Comparison of ENCODE assay signal across 9 mouse cellular contexts in genomic region chr17:56170636-56171035, GRCm38 (mm10). TPM values are rescaled to one million over a fixed set of nuclear protein-coding genes. Genes with fewer than 3 reads are reported as not detected.
DNase-seq lines count a peak whose midpoint lies in the region; ATAC-seq and TF ChIP-seq lines count a peak whose summit lies in the region.
"Had no signal": no experiment of that assay in that cellular context is flagged by ENCODE, and none has a peak within 500 bp of the region (broad histone marks: within the 10 kb centered on the region; RNA-seq: fewer than 3 reads in every experiment).

No protein-coding gene starts in this region.

- 64% methylated on average over 10 of the region's 10 CpGs for WGBS in heart, embryonic 10.5 days
- 64% methylated on average over 10 of the region's 10 CpGs for WGBS in stomach, embryonic 15.5 days
- WGBS in stomach, postnatal 0 days, result 54% methylated on average over 10 of the region's 10 CpGs
- 66% methylated on average over 10 of the region's 10 CpGs for WGBS in liver, embryonic 12.5 days (ENCODE audit: insufficient replicate concordance)
- 94% methylated on average over 10 of the region's 10 CpGs for WGBS in thymus, adult 2 months

- TF ChIP-seq EP300 in stomach, postnatal 0 days (optimal IDR thresholded peaks at IDR 0.05), result no peak

- no peak overlapping the region for H3K9ac ChIP-seq in stomach, embryonic 15.5 days
- no peak overlapping the region for H3K9ac ChIP-seq in stomach, postnatal 0 days (ENCODE audit: low read length)
- no peak overlapping the region for H3K9ac ChIP-seq in liver, embryonic 12.5 days

- H3K27ac ChIP-seq in heart, embryonic 10.5 days, result peak overlapping the region; percentile 74
- H3K27ac ChIP-seq in stomach, embryonic 15.5 days, result 0 out of 2 replicates have a peak overlapping the region, but pooled peaks have one; percentile 0
- no peak overlapping the region for H3K27ac ChIP-seq in stomach, postnatal 0 days (replicated peaks)
- H3K27ac ChIP-seq in liver, embryonic 12.5 days, result 0 out of 2 replicates have a peak overlapping the region, but pooled peaks have one; percentile 1
- H3K27ac ChIP-seq in thymus, adult 2 months (ENCODE audit: control insufficient read depth, insufficient read depth, low read length), result no peak overlapping the region

- no peak for TF ChIP-seq POLR2A in thymus, adult 2 months (IDR thresholded peaks at IDR 0.05; ENCODE audit: control insufficient read depth, extremely low read depth, insufficient read depth, low read length, poor library complexity)

- no peaks in the 10 kb centered on the region for H3K9me3 ChIP-seq in heart, embryonic 10.5 days
- no peaks in the 10 kb centered on the region for H3K9me3 ChIP-seq in stomach, embryonic 15.5 days
- H3K9me3 ChIP-seq in stomach, postnatal 0 days (ENCODE audit: control insufficient read depth, low read length), result no peaks in the 10 kb centered on the region
- no peaks in the 10 kb centered on the region for H3K9me3 ChIP-seq in liver, embryonic 12.5 days (replicated peaks)

- intact Hi-C loops in left cerebral cortex, postnatal 10 days (cut with DNase I), result no loop called here

- no peak overlapping the region for H3K4me2 ChIP-seq in stomach, embryonic 15.5 days
- H3K4me2 ChIP-seq in stomach, postnatal 0 days (replicated peaks; ENCODE audit: low read depth), result no peak overlapping the region
- no peak overlapping the region for H3K4me2 ChIP-seq in liver, embryonic 12.5 days

- H3K4me1 ChIP-seq in heart, embryonic 10.5 days, result peaks cover 17% of the 10 kb centered on the region
- H3K4me1 ChIP-seq in stomach, embryonic 15.5 days, result no peaks in the 10 kb centered on the region
- H3K4me1 ChIP-seq in stomach, postnatal 0 days (replicated peaks; ENCODE audit: control insufficient read depth, insufficient read depth), result no peaks in the 10 kb centered on the region
- 0 out of 2 replicates have a peak, but pooled peaks cover 6% of the 10 kb centered on the region for H3K4me1 ChIP-seq in liver, embryonic 12.5 days
- H3K4me1 ChIP-seq in thymus, adult 2 months (replicated peaks; ENCODE audit: control insufficient read depth, insufficient read depth, low read length), result peaks cover 5% of the 10 kb centered on the region; the same call in 1 of the 2 replicates

- ATAC-seq in stomach, embryonic 15.5 days (ENCODE audit: insufficient read depth, low FRiP score, low read depth), result no peak
- no peak for ATAC-seq in stomach, postnatal 0 days (ENCODE audit: low FRiP score, low TSS enrichment)
- ATAC-seq in liver, embryonic 12.5 days, result no peak

- no peak for TF ChIP-seq CTCF in stomach, postnatal 0 days (IDR thresholded peaks at IDR 0.05; ENCODE audit: low read depth)
- no peak for TF ChIP-seq CTCF in thymus, adult 2 months (IDR thresholded peaks at IDR 0.05; ENCODE audit: borderline replicate concordance, control insufficient read depth, extremely low read depth, insufficient read depth, low read length, poor library complexity)

- no peaks in the 10 kb centered on the region for H3K27me3 ChIP-seq in heart, embryonic 10.5 days (ENCODE audit: insufficient read depth, poor library complexity, severe bottlenecking)
- H3K27me3 ChIP-seq in stomach, embryonic 15.5 days (replicated peaks), result no peaks in the 10 kb centered on the region
- H3K27me3 ChIP-seq in stomach, postnatal 0 days (ENCODE audit: control insufficient read depth, insufficient read depth, low read length), result no peaks in the 10 kb centered on the region
- H3K27me3 ChIP-seq in liver, embryonic 12.5 days (replicated peaks), result no peaks in the 10 kb centered on the region
- no peaks in the 10 kb centered on the region for H3K27me3 ChIP-seq in thymus, adult 2 months (ENCODE audit: control insufficient read depth, insufficient read depth, low read length)

- H3K36me3 ChIP-seq in heart, embryonic 10.5 days, result peaks cover 19% of the 10 kb centered on the region
- H3K36me3 ChIP-seq in stomach, embryonic 15.5 days, result peaks cover 3% of the 10 kb centered on the region; the same call in 1 of the 2 replicates
- no peaks in the 10 kb centered on the region for H3K36me3 ChIP-seq in stomach, postnatal 0 days (ENCODE audit: control insufficient read depth, insufficient read depth, low read length)
- H3K36me3 ChIP-seq in liver, embryonic 12.5 days, result peaks cover 4% of the 10 kb centered on the region; the same call in 1 of the 2 replicates
- H3K36me3 ChIP-seq in thymus, adult 2 months (ENCODE audit: control insufficient read depth, insufficient read depth, low read length), result peaks cover 4% of the 10 kb centered on the region; the same call in 1 of the 2 replicates

- H3K4me3 ChIP-seq in heart, embryonic 10.5 days, result no peak overlapping the region
- H3K4me3 ChIP-seq in stomach, embryonic 15.5 days (replicated peaks), result no peak overlapping the region
- H3K4me3 ChIP-seq in stomach, postnatal 0 days (ENCODE audit: low read depth, low read length), result no peak overlapping the region
- no peak overlapping the region for H3K4me3 ChIP-seq in liver, embryonic 12.5 days
- H3K4me3 ChIP-seq in thymus, adult 2 months (ENCODE audit: control insufficient read depth, insufficient read depth, low read length), result no peak overlapping the region

- DNase-seq in heart, embryonic 10.5 days (ENCODE audit: low spot score), result no peak
- DNase-seq in heart, adult 18-20 months, result no peak
- DNase-seq in stomach, postnatal 0 days (ENCODE audit: low spot score), result no peak
- no peak for DNase-seq in thymus, adult 2 months
- no peak for DNase-seq in left cerebral cortex, postnatal 10 days (ENCODE audit: extremely low spot score in 1 of 2, low spot score in 2 of 2)
- DNase-seq in thymus, postnatal 36 days, result no peak

RNA-seq across cellular contexts. Expression of gene Tnfaip8l1, which starts 8.4 kb away (rescaled TPM):
- 5.5 and 6.0 TPM in 2 replicates for polyA plus RNA-seq in heart, embryonic 10.5 days (2016; fragmentation: Nextera tagmentation; extraction: Ambion mirVana)
- 1 to 10 TPM; 1.3 to 1.5 TPM for total RNA-seq in heart, adult 18-20 months (2021)
- 13.2 and 14.8 TPM in 2 replicates for polyA plus RNA-seq in stomach, embryonic 15.5 days (2015; fragmentation: Nextera tagmentation; extraction: Ambion mirVana)
- 4.4 and 5.2 TPM in 2 replicates for polyA plus RNA-seq in stomach, postnatal 0 days (2015; fragmentation: Nextera tagmentation; extraction: Ambion mirVana)
- polyA plus RNA-seq in liver, embryonic 12.5 days (2016; fragmentation: Nextera tagmentation; extraction: Ambion mirVana), result 3.7 TPM in 2 replicates
- 21.6 and 26.8 TPM in 2 replicates for polyA plus RNA-seq in thymus, adult 2 months (2012; rRNA removed)
- total RNA-seq in left cerebral cortex, postnatal 10 days (2021), result 10 to 100 TPM in 1 of 2 experiments, 1 to 10 TPM in 1; 9.3 to 11.1 TPM

RNA-seq across cellular contexts. Expression of gene Mydgf, which starts 13.1 kb away (rescaled TPM):
- polyA plus RNA-seq in heart, embryonic 10.5 days (2016; fragmentation: Nextera tagmentation; extraction: Ambion mirVana), result 94.2 and 106 TPM in 2 replicates
- total RNA-seq in heart, adult 18-20 months (2021), result 10 to 100 TPM; 25.4 to 26.1 TPM
- polyA plus RNA-seq in stomach, embryonic 15.5 days (2015; fragmentation: Nextera tagmentation; extraction: Ambion mirVana), result 112 and 113 TPM in 2 replicates
- polyA plus RNA-seq in stomach, postnatal 0 days (2015; fragmentation: Nextera tagmentation; extraction: Ambion mirVana), result 77.0 and 83.0 TPM in 2 replicates
- polyA plus RNA-seq in liver, embryonic 12.5 days (2016; fragmentation: Nextera tagmentation; extraction: Ambion mirVana), result 66.2 and 71.0 TPM in 2 replicates
- polyA plus RNA-seq in thymus, adult 2 months (2012; rRNA removed), result 57.4 and 62.3 TPM in 2 replicates
- total RNA-seq in left cerebral cortex, postnatal 10 days (2021), result 10 to 100 TPM; 49.4 to 51.4 TPM

RNA-seq across cellular contexts. Expression of gene Sema6b, which starts 30.5 kb away (rescaled TPM):
- 0.36 and 1.0 TPM in 2 replicates for polyA plus RNA-seq in heart, embryonic 10.5 days (2016; fragmentation: Nextera tagmentation; extraction: Ambion mirVana)
- 10 to 100 TPM; 12.5 to 13.5 TPM for total RNA-seq in heart, adult 18-20 months (2021)
- polyA plus RNA-seq in stomach, embryonic 15.5 days (2015; fragmentation: Nextera tagmentation; extraction: Ambion mirVana), result 1.3 and 1.4 TPM in 2 replicates
- 0.31 and 0.39 TPM in 2 replicates for polyA plus RNA-seq in stomach, postnatal 0 days (2015; fragmentation: Nextera tagmentation; extraction: Ambion mirVana)
- polyA plus RNA-seq in liver, embryonic 12.5 days (2016; fragmentation: Nextera tagmentation; extraction: Ambion mirVana), result 1.5 and 1.7 TPM in 2 replicates
- polyA plus RNA-seq in thymus, adult 2 months (2012; rRNA removed), result 3.8 and 4.9 TPM in 2 replicates
- 100 to 1,000 TPM; 119 to 123 TPM for total RNA-seq in left cerebral cortex, postnatal 10 days (2021)

RNA-seq across cellular contexts. Expression of gene Dpp9, which starts 48.1 kb away (rescaled TPM):
- 31.0 and 34.3 TPM in 2 replicates for polyA plus RNA-seq in heart, embryonic 10.5 days (2016; fragmentation: Nextera tagmentation; extraction: Ambion mirVana)
- 10 to 100 TPM; 43.7 to 44.3 TPM for total RNA-seq in heart, adult 18-20 months (2021)
- 33.2 and 37.5 TPM in 2 replicates for polyA plus RNA-seq in stomach, embryonic 15.5 days (2015; fragmentation: Nextera tagmentation; extraction: Ambion mirVana)
- 13.8 and 14.0 TPM in 2 replicates for polyA plus RNA-seq in stomach, postnatal 0 days (2015; fragmentation: Nextera tagmentation; extraction: Ambion mirVana)
- 27.1 and 28.5 TPM in 2 replicates for polyA plus RNA-seq in liver, embryonic 12.5 days (2016; fragmentation: Nextera tagmentation; extraction: Ambion mirVana)
- polyA plus RNA-seq in thymus, adult 2 months (2012; rRNA removed), result 85.6 and 95.2 TPM in 2 replicates
- 10 to 100 TPM; 43.8 to 44.8 TPM for total RNA-seq in left cerebral cortex, postnatal 10 days (2021)

RNA-seq across cellular contexts. Expression of gene Lrg1, which starts 48.8 kb away (rescaled TPM):
- not detected in 2 replicates for polyA plus RNA-seq in heart, embryonic 10.5 days (2016; fragmentation: Nextera tagmentation; extraction: Ambion mirVana)
- 10 to 100 TPM; 56.2 to 65.4 TPM for total RNA-seq in heart, adult 18-20 months (2021)
- polyA plus RNA-seq in stomach, embryonic 15.5 days (2015; fragmentation: Nextera tagmentation; extraction: Ambion mirVana), result 0.52 and 1.6 TPM in 2 replicates
- 1.2 and 1.9 TPM in 2 replicates for polyA plus RNA-seq in stomach, postnatal 0 days (2015; fragmentation: Nextera tagmentation; extraction: Ambion mirVana)
- 0.27 and 0.48 TPM in 2 replicates for polyA plus RNA-seq in liver, embryonic 12.5 days (2016; fragmentation: Nextera tagmentation; extraction: Ambion mirVana)
- 23.5 and 27.0 TPM in 2 replicates for polyA plus RNA-seq in thymus, adult 2 months (2012; rRNA removed)
- under 1 TPM; 0.49 to 0.79 TPM for total RNA-seq in left cerebral cortex, postnatal 10 days (2021)
- total RNA-seq: ES-E14 had no signal

Comparison
In these comparisons a context has a peak if more than half of its experiments do, and no peak if none do; other contexts are left out.
1. H3K27ac ChIP-seq: peak in heart, embryonic 10.5 days (single experiment), stomach, embryonic 15.5 days (single experiment) and liver, embryonic 12.5 days (single experiment); none in stomach, postnatal 0 days (single experiment) and thymus, adult 2 months (single experiment).